Mouse (Mus musculus) WW6 (cell line): Measurements from ENCODE around the gene Klc3.

ENCODE experiments used
- DNase-seq: peaks from one replicate; pipeline ENCODE4 v3.0.0-alpha.2; 2013; ENCODE audit warnings: low read depth, low spot score

Gene Klc3

GRCm38 (mm10) chr7:19403731-19404296 is at the start of gene Klc3:
Gene Klc3, minus strand, starts transcription at chr7:19404104.
- DNase-seq: no peak

- no peak for DNase-seq
Observed at GRCm38 (mm10) chr7:19449165-19449564, 45.3 kb upstream of the Klc3 start.

- no peak for DNase-seq
Observed at GRCm38 (mm10) chr7:19447689-19448088, 43.8 kb upstream of the Klc3 start.

GRCm38 (mm10) chr7:19444801-19445200 is 40.9 kb upstream of the Klc3 start:
- no peak for DNase-seq

DNA sequence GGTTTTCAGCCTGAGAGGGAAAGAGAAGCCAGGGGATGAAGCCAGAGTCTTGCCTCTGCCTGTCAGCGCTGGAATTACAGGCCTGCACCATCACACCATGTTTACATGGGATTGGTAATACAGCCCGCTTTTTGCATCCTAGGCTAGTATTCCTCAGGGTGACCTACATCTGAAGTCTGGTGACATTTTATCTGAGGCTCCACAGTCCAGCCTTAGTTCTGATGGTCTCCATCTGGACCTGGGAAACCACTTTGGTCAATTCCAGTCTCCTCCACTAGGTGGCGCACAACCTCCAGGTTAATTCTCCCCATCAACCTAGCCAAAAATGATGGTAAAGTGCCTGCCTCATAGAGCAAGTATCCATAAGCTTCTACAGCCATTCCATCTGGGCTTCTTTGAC is 39.4 kb upstream of the Klc3 start:
- DNase-seq: no peak

DNA sequence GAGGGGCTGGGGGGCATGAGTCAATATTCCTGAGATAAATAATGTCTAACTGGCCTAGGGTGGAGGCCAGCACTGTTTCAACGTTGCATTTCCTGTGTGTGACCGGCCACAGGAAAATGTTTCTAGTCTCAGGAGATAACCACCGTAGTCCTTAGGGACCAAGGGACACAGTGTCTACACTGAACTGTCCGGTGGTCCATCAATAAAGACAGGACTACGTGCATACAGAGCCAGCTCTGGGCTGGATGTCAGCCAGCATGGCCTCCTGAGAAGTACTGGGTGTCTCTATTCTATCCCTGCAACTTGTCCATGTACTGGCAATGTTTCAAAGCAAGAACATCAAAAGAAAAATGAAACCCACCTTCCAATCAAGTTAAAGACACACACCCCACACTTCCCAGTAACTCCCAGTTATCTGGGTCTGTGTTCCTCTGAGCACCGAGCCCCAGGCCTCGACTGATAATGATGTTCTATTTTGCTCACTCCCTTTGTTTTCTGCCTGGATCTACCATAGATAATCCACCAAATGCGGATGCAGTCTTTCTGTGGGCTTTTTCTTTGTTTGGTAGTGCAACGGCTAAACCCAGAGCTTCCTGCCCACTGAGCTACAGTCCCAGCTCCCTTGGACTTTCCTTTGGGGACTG is 37.7 kb upstream of the Klc3 start:
- DNase-seq: no peak

GRCm38 (mm10) chr7:19437048-19437447 is 33.1 kb upstream of the Klc3 start:
- DNase-seq: no peak

DNA sequence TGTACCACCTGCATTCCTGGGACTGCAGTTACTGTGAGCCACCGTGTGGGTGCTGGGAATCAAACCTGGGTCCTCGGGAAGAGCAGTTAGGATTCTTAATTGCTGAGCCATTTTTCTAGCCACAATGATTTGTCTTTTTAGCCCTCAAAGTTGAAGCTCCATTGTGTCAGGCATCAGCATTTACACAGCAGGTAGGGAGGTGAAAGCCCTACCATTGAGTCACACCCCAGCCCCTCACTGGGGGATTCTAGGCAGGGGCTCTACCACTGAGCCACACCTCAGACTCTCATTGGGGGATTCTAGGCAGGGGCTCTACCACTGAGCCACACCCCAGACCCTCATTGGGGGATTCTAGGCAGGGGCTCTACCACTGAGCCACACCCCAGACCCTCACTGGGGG is 32.4 kb upstream of the Klc3 start:
- DNase-seq: no peak

GRCm38 (mm10) chr7:19432475-19432874 is 28.6 kb upstream of the Klc3 start:
- no peak for DNase-seq

- no peak for DNase-seq
Observed at GRCm38 (mm10) chr7:19430402-19430801, 26.5 kb upstream of the Klc3 start.

DNA sequence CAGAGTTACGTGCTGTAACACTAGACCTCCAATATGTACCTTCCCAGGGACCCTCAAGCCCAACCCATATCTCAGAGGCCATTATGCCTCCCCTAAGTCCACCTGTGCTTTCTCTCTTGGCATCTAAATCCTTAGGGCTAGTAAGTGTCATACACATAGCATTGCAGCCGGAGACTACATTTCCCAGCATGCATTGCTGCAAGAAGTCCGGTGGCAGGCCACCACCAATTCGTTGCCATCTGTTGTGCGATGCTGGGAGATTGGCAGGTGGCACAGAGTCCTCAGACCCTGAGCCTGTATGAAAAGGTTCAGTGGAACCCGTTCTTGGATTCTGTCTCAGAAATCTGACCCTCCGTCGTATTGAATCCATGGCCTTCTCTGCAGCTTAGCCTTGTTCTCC is 25.8 kb upstream of the Klc3 start:
- DNase-seq: no peak

GRCm38 (mm10) chr7:19427999-19428650 is 24.2 kb upstream of the Klc3 start:
- no peak for DNase-seq

GRCm38 (mm10) chr7:19426888-19427287 is 23.0 kb upstream of the Klc3 start:
- DNase-seq: no peak

- DNase-seq: no peak
Observed at GRCm38 (mm10) chr7:19426349-19426748, 22.4 kb upstream of the Klc3 start.

DNA sequence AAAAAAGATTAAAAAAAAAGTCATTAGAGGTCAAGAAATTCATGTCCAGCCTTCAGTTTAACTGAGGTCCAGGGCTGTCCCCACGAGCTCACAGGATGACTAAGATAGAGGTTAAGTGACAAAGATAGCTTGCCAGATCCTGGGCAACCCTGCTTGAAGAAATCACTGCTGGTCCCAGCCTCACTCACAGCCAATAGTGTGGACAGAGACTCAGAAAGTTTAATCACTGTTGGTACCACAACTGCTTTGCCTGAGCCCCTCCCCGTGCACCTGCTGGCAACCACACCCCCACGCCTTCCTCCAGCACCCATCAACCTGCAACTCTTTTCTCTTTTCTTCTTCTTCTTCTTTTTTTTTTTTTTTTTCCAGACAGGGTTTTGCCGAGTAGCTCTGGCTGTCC is 20.1 kb upstream of the Klc3 start:
- DNase-seq: no peak

GRCm38 (mm10) chr7:19423083-19423482 is 19.2 kb upstream of the Klc3 start:
- no peak for DNase-seq

DNA sequence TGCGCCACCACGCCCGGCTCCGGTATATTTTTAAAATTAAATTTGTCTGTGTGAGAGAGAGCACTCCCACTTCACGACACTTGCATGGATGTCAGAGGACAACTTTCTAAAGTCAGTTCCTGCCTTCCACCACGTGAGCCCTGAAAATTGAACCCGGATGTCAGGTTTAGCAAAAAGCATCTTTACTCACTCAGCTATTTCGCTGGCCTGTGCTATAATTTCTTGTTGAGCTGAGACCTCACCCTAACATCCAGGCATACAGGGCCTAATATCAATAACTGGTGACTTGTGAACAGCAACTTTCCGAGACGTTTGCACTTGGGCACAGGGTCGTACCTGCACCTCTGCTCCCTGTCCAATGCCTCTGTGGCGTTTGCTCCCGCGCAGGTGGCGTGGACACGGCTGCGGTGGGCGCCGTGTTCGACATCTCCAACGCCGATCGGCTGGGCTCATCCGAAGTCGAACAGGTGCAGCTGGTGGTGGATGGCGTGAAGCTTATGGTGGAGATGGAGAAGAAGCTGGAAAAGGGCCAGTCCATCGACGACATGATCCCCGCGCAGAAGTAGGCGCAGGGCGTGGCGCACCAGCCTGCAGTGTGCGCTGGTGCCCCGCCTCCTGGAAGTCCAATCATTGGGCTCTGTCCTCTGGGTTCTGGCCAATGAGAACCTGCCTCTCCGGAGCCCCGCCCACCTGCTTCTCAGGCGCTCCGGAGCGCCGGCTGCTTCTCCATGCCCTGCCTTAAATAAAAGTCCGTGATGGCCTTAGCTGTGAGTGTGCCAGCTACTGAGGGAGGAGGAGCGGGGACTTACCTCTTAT is 17.1 kb upstream of the Klc3 start:
- DNase-seq: peak; percentile 74

- no peak for DNase-seq
Observed at GRCm38 (mm10) chr7:19420121-19420520, 16.2 kb upstream of the Klc3 start.

DNA sequence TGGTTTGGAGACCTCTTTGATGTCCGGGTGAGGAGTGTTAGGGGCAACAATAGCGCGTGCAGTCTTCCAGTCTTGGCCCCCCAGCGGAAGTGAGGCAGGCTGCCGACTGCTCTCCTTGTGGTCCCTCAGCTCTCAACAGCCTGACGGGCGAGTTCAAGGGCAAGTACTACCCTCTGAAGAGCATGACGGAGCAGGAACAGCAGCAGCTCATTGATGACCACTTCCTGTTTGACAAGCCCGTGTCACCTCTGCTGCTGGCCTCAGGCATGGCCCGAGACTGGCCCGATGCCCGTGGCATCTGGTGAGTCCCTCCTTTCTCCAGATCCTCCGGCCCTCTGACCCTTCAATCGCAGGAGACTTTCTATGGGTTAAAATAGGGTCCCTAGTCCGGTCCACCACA is 12.7 kb upstream of the Klc3 start:
- DNase-seq: no peak

- no peak for DNase-seq
Observed at GRCm38 (mm10) chr7:19413525-19413924, 9.6 kb upstream of the Klc3 start.

DNA sequence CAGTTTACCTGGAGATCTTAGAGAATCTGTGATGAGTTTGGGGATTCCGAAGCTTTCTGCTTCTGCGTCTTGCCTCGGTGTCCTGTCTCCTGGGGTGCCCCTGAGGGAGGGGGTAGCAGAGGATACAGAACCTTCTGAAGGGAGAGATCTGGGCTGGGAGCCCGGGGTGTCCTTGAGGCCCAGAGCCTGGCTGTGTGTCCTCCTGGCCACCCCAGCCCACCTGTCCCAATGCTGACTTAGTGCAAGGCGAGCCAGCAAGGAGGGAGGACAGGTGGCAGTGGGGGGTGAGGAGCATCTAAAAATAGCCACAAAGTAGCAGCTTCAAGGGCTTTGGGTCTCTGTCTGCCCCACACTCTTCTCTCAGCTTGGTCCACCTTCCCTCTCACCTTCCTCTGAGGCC is 7.9 kb upstream of the Klc3 start:
- DNase-seq: no peak

- no peak for DNase-seq
Observed at GRCm38 (mm10) chr7:19410766-19411344, 7.0 kb upstream of the Klc3 start.
